Mouse (Mus musculus): ENCODE data around the gene Olfr1251. TPM values are rescaled to one million over a fixed set of nuclear protein-coding genes. Genes with fewer than 3 reads are reported as not detected.
"Not testable (repeated sequence)": the region's sequence is repeated elsewhere in the genome, so short reads cannot be mapped to it uniquely, and the experiment has no call there.

The Olfr1251 gene
- polyA plus RNA-seq (2014; fragmentation: Nextera tagmentation; extraction: Ambion mirVana), result not detected in 2 replicates

DNA sequence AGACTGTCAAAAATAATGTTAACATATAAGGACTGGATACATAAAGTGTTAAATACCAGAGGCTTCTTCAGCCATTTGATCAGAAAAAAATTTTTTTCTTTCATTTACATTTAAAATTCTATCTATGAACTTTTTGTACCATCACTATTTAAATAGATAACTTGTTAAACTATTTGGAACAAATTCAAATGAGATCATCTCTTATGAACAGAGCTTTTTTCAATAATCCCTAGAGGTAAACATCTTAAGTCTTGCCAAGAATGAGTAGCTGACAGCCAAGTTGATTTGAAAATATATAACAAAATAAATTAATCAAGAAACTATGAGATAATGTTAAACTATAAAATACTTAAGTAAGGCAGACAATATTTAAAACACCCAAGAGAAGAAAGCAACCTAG lies at the start of gene Olfr1251:
Olfr1251 (minus strand) TSS at position 101 of the 400 bp plus-strand sequence.
- DNase-seq (ENCODE audit: low spot score), result no peak
- H3K27ac ChIP-seq (ENCODE audit: low read depth, low read length), result no peak within 1 kb of the TSS
- no peaks in the 10 kb centered on the region for H3K4me1 ChIP-seq (replicated peaks; ENCODE audit: control insufficient read depth, insufficient read depth, low read length)
- H3K4me3 ChIP-seq (ENCODE audit: low read depth, low read length), result no peak within 1 kb of the TSS
- no peaks in the 10 kb centered on the region for H3K27me3 ChIP-seq (replicated peaks; ENCODE audit: control insufficient read depth, insufficient read depth, low read length)
- no peak within 1 kb of the TSS for H3K9ac ChIP-seq (ENCODE audit: low read depth, low read length)
- H3K9me3 ChIP-seq (ENCODE audit: control insufficient read depth, low read length), result no peaks in the 10 kb centered on the region
- H3K4me2 ChIP-seq, result no peak within 1 kb of the TSS
- no peaks in the 10 kb centered on the region for H3K36me3 ChIP-seq (ENCODE audit: control insufficient read depth, insufficient read depth, low read length)
- ATAC-seq (replicated peaks; ENCODE audit: low FRiP score), result no peak

- no peaks in the 10 kb centered on the region for H3K36me3 ChIP-seq (ENCODE audit: control insufficient read depth, insufficient read depth, low read length)
- no peak overlapping the region for H3K4me3 ChIP-seq (ENCODE audit: low read depth, low read length)
- H3K9ac ChIP-seq (ENCODE audit: low read depth, low read length), result no peak overlapping the region
- WGBS, result 81% methylated on average over 6 of the region's 6 CpGs
- H3K27ac ChIP-seq (ENCODE audit: low read depth, low read length), result no peak overlapping the region
- H3K27me3 ChIP-seq (replicated peaks; ENCODE audit: control insufficient read depth, insufficient read depth, low read length), result no peaks in the 10 kb centered on the region
- no peaks in the 10 kb centered on the region for H3K4me1 ChIP-seq (replicated peaks; ENCODE audit: control insufficient read depth, insufficient read depth, low read length)
- H3K4me2 ChIP-seq, result no peak overlapping the region
- no peak for ATAC-seq (replicated peaks; ENCODE audit: low FRiP score)
- no peak for DNase-seq (ENCODE audit: low spot score)
- H3K9me3 ChIP-seq (ENCODE audit: control insufficient read depth, low read length), result no peaks in the 10 kb centered on the region
These were observed 20.2 kb upstream of the Olfr1251 start for GRCm38 (mm10) chr2:89691980-89692379.

DNA sequence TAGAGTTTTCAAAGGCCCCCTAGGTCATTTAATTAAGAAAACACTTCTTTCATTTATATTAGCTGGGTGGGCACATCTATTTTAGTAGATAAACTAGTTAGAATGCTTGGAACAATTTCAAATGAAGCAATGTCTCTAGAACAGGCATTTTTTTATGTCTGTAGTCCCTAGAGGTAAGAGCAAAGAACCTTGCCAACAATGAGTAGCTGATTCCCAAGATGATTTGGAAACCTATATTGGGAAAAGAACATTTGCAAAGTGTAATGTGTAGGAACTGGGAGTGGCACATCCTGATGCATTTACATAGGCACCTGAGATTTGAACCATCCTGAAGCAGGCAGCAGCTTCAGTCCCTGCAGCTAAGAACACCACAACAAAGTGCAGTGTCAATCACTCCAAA lies 10.4 kb downstream of the Olfr1251 start, which contains the start of gene Olfr1250:
Olfr1250 (minus strand) TSS at position 101 of the 400 bp plus-strand sequence.
- Histone ChIP-seq H3K4me3 (ENCODE audit: low read depth, low read length) (no peak within 1 kb of the TSS), H3K4me2 (no peak within 1 kb of the TSS), H3K27ac (ENCODE audit: low read depth, low read length) (no peak within 1 kb of the TSS), H3K4me1 (replicated peaks; ENCODE audit: control insufficient read depth, insufficient read depth, low read length) (no peaks in the 10 kb centered on the region), H3K9ac (ENCODE audit: low read depth, low read length) (no peak within 1 kb of the TSS), H3K36me3 (ENCODE audit: control insufficient read depth, insufficient read depth, low read length) (no peaks in the 10 kb centered on the region), H3K27me3 (replicated peaks; ENCODE audit: control insufficient read depth, insufficient read depth, low read length) (no peaks in the 10 kb centered on the region), H3K9me3 (ENCODE audit: control insufficient read depth, low read length) (no peaks in the 10 kb centered on the region)
- DNase-seq (ENCODE audit: low spot score), result no peak
- no peak for ATAC-seq (replicated peaks; ENCODE audit: low FRiP score)

GRCm38 (mm10) chr2:89634883-89635282 lies 36.9 kb downstream of the Olfr1251 start, which contains the start of gene Olfr1249:
Gene Olfr1249 (minus strand): TSS chr2:89634983.
- Histone ChIP-seq H3K4me3 (ENCODE audit: low read depth, low read length) (no peak within 1 kb of the TSS), H3K4me2 (no peak within 1 kb of the TSS), H3K36me3 (ENCODE audit: control insufficient read depth, insufficient read depth, low read length) (no peaks in the 10 kb centered on the region), H3K9ac (ENCODE audit: low read depth, low read length) (no peak within 1 kb of the TSS), H3K9me3 (ENCODE audit: control insufficient read depth, low read length) (no peaks in the 10 kb centered on the region), H3K27me3 (replicated peaks; ENCODE audit: control insufficient read depth, insufficient read depth, low read length) (no peaks in the 10 kb centered on the region), H3K4me1 (replicated peaks; ENCODE audit: control insufficient read depth, insufficient read depth, low read length) (no peaks in the 10 kb centered on the region), H3K27ac (ENCODE audit: low read depth, low read length) (no peak within 1 kb of the TSS)
- 90% methylated on average over 2 of the region's 2 CpGs for WGBS
- ATAC-seq (replicated peaks; ENCODE audit: low FRiP score) (no peak), DNase-seq (ENCODE audit: low spot score) (no peak)

- 85% methylated on average over 1 of the region's 1 CpGs for WGBS
- not testable (repeated sequence) for H3K9ac ChIP-seq (ENCODE audit: low read depth, low read length); H3K4me3 ChIP-seq (ENCODE audit: low read depth, low read length); ATAC-seq (replicated peaks; ENCODE audit: low FRiP score); H3K9me3 ChIP-seq (ENCODE audit: control insufficient read depth, low read length); H3K27ac ChIP-seq (ENCODE audit: low read depth, low read length); DNase-seq (ENCODE audit: low spot score); H3K4me1 ChIP-seq (replicated peaks; ENCODE audit: control insufficient read depth, insufficient read depth, low read length); H3K36me3 ChIP-seq (ENCODE audit: control insufficient read depth, insufficient read depth, low read length); H3K27me3 ChIP-seq (replicated peaks; ENCODE audit: control insufficient read depth, insufficient read depth, low read length); H3K4me2 ChIP-seq
These were observed 53.6 kb downstream of the Olfr1251 start, which contains the start of gene Olfr1248 for GRCm38 (mm10) chr2:89618145-89618544. Gene Olfr1248 (minus strand): TSS chr2:89618245.

Other genes with a start within 250 kb of the Olfr1251 start
- gene Olfr1240, start 228.9 kb downstream of the Olfr1251 start, polyA plus RNA-seq (2014; fragmentation: Nextera tagmentation; extraction: Ambion mirVana), result not detected in 2 replicates
- gene Olfr1241, start 184.8 kb downstream of the Olfr1251 start, polyA plus RNA-seq (2014; fragmentation: Nextera tagmentation; extraction: Ambion mirVana), result not detected in 2 replicates
- gene Olfr1242, start 173.6 kb downstream of the Olfr1251 start, polyA plus RNA-seq (2014; fragmentation: Nextera tagmentation; extraction: Ambion mirVana), result not detected in 2 replicates
- gene Olfr1243, start 140.4 kb downstream of the Olfr1251 start, polyA plus RNA-seq (2014; fragmentation: Nextera tagmentation; extraction: Ambion mirVana), result not detected in 2 replicates
- not detected in 2 replicates for gene Olfr1245, start 93.5 kb downstream of the Olfr1251 start, polyA plus RNA-seq (2014; fragmentation: Nextera tagmentation; extraction: Ambion mirVana)
- not detected in 2 replicates for gene Olfr1246, start 78.8 kb downstream of the Olfr1251 start, polyA plus RNA-seq (2014; fragmentation: Nextera tagmentation; extraction: Ambion mirVana)
- gene Olfr1247, start 57.8 kb downstream of the Olfr1251 start, polyA plus RNA-seq (2014; fragmentation: Nextera tagmentation; extraction: Ambion mirVana), result not detected in 2 replicates
- gene Olfr1248, start 53.7 kb downstream of the Olfr1251 start, polyA plus RNA-seq (2014; fragmentation: Nextera tagmentation; extraction: Ambion mirVana), result not detected in 2 replicates
- gene Olfr1249, start 37.0 kb downstream of the Olfr1251 start, polyA plus RNA-seq (2014; fragmentation: Nextera tagmentation; extraction: Ambion mirVana), result not detected in 2 replicates
- gene Olfr1250, start 10.5 kb downstream of the Olfr1251 start, polyA plus RNA-seq (2014; fragmentation: Nextera tagmentation; extraction: Ambion mirVana), result not detected in 2 replicates
- not detected in 2 replicates for gene Olfr1252, start 53.1 kb upstream of the Olfr1251 start, polyA plus RNA-seq (2014; fragmentation: Nextera tagmentation; extraction: Ambion mirVana)
- gene Olfr1253, start 85.2 kb upstream of the Olfr1251 start, polyA plus RNA-seq (2014; fragmentation: Nextera tagmentation; extraction: Ambion mirVana), result not detected in 2 replicates
- not detected in 2 replicates for gene Olfr1254, start 121.7 kb upstream of the Olfr1251 start, polyA plus RNA-seq (2014; fragmentation: Nextera tagmentation; extraction: Ambion mirVana)
- not detected in 2 replicates for gene Olfr1255, start 140.1 kb upstream of the Olfr1251 start, polyA plus RNA-seq (2014; fragmentation: Nextera tagmentation; extraction: Ambion mirVana)
- not detected in 2 replicates for gene Olfr1256, start 169.6 kb upstream of the Olfr1251 start, polyA plus RNA-seq (2014; fragmentation: Nextera tagmentation; extraction: Ambion mirVana)
- gene Olfr48, start 176.3 kb upstream of the Olfr1251 start, polyA plus RNA-seq (2014; fragmentation: Nextera tagmentation; extraction: Ambion mirVana), result not detected in 2 replicates
- gene Olfr1257, start 206.5 kb upstream of the Olfr1251 start, polyA plus RNA-seq (2014; fragmentation: Nextera tagmentation; extraction: Ambion mirVana), result not detected in 2 replicates

All from liver, embryonic 11.5 days (tissue).